Mouse (Mus musculus): ENCODE results near the gene Ccdc90b.
A peak's percentile ranks its signal among the peaks of the same experiment; 100 is the strongest.

Ccdc90b gene

DNA sequence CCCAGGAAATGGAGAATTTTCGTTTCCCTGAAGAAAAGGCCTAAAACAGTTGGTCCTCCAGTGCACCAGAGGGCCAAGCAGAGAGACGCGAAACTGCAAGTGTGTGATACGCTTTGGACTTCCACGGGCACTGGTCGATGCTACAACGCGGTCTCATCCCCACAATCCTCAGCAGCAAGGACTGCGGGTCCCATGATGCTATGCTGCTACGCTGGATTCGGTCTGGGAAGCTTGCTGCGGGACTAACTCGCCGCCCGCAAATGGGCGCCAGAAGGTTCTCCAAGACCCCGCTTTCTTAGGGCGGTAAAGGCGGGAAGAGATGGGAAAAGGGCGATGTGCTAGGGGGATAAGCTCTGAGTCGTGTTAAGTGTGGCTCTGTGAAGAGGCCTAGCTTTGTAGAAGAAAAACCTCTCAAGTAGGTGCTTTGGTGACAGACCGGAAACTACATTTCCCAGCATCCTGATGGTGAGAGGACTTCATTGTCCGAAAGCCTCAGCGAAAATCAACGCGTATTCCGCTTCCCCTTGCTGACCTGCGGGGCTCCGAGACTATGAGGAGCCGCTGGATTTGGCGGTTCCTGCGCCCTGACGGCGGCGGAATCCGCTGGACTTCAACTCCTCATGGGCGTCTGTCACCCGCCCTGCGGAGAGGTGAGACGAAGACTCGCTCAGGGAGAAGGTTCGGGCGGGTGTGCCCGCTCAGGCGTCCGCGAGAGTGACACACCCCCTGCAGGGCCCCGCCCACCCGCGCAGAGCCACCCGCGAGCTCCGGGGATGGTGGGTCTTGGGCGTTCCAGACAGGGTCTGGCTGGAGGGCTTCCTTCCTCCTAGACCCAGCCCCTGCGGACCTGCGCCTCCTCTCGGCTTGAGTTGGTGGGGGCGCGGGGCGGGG is at the start of gene Ccdc90b:
Gene Ccdc90b, plus strand, starts transcription at position 164 of the 891 bp plus-strand sequence.
- DNase-seq = peak; percentile 89 to 93

DNA sequence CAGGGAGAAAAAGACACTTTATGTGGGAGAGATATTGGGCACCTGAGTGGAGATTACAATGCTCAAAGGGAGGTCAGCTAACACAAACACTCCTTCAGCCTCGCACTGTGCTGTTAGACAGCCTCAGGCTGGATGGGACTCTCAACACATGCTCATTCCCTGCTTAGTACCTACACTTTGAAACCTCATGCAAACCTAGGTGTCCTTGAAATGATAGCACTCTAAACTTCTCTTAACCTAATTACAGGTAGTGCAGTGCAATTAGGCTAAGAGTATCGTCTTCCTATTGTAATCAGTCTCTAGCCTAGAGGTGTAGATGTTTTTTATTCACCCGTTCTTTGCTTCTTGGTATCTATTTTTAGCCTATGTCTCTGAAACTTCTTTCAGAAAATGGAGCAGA is 40.6 kb upstream of the Ccdc90b start:
- DNase-seq = no peak

DNA sequence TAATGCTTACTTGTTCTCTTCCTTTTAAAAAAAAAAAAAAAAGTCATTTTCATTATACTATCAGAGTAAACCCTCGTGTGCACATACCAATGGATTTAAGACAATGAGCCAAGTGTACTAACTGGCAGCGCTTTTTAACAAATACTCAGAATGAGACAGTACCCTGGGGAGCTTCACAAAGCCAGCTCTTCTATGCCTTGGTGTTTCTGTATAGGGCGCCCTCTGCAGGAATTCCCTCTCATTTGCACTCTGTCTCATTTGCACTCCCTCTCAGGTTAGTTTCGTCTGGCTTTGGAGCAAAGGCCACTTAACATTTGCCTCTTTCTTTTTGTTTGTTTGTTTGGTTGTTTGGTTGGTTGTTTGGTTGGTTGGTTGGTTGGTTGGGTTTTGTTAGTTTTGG is 40.1 kb upstream of the Ccdc90b start:
- DNase-seq = no peak

DNA sequence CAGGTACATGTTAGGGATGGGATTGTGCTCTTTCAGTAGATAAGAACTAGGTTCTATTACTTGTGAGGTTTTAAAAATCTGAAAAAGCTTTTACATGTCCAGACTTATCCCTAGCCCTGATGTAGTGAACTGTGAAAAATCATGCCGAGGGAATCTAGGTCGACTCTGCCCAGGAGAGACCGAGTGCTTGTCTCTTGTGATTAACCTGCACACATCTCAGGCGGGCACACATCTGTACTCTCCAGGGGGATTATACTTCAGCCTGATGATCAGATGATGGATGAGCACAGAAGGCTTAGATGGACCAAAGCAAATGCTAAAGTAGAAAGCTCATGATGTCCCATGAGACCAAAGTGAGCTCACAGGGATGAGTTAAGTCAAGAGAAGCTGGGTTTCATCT is 31.7 kb upstream of the Ccdc90b start:
- no peak for DNase-seq

GRCm38 (mm10) chr7:92532351-92533036 is 28.5 kb upstream of the Ccdc90b start:
- DNase-seq = no peak

DNA sequence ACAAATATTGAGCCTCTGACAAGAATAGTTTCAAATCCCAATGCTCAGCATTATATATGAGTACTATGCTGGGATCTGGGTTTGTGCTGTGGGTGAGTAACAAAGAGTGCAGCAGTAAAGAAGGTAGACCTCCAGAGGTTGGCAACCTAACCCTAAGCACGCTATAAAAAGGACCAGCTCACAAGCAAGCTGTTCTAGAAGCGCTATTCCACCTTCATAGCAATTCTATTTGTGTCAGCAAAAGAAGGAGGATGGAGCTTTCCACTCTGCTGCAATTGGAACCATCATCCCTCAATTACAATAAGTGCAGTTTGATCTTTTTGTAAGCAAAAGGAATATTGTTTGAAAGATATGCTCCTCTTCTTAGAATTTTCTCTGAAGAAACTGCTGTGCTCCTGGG is 14.2 kb upstream of the Ccdc90b start:
- DNase-seq = no peak

GRCm38 (mm10) chr7:92550248-92550989 is 10.5 kb upstream of the Ccdc90b start:
- DNase-seq = no peak

GRCm38 (mm10) chr7:92550990-92551392 is 10.0 kb upstream of the Ccdc90b start:
- DNase-seq = no peak

- DNase-seq = no peak
These were observed 2.2 kb upstream of the Ccdc90b start for GRCm38 (mm10) chr7:92558744-92559143.

DNA sequence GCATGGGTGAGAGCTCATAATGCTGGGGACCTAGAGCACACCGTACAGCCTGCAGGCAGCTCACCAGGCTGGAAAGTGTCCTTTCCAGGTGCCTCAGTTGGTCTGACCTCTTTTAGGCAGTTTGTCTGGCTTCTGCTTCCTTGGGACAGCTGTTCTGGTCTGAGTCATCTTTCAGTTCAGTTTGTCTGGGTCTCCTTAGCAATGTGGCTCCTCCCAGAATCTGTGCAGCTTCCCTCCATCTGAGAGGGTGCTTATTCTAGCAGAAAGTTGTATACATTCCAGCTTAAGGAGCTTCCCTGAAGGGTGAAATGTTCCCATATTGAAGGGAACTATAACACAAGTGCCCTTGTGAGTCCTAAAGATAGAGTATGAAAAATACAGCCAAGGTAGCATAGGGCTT is 5.8 kb downstream of the Ccdc90b start:
- no peak for DNase-seq

DNA sequence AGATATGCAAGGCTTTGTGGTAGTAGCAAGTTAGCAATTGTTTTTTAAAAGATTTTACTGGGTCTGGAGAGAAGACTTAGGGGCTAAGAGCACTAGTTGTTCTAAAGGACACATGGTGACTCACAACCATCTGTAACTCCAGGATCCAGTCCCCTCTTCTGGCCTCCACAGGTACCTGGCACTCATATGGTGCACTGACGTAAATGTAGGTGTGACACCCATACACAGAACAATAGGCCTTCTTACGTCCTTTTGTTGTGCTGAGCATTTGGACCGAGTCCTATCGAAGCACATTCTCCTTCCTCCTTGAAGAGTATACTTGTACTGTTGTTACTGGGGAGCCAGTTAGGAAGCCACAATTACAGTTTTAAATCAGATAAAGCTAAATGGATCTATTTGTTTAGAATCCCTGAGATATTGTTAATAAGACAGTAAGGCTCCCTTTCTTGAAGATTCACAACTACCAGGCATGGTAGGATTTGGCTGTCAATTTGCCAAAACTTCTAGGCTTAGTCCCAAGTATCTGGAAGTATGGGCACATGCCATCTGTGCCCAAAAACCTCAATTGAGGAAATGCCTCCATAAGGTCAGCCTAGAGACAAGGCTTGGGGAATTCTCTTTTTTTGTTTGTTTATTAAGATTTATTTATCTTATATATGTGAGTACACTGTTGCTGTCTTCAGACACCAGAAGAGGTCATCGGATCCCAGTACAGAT is 19.7 kb downstream of the Ccdc90b start:
- DNase-seq = no peak

GRCm38 (mm10) chr7:92583567-92583966 is 22.6 kb downstream of the Ccdc90b start:
- DNase-seq = no peak

DNA sequence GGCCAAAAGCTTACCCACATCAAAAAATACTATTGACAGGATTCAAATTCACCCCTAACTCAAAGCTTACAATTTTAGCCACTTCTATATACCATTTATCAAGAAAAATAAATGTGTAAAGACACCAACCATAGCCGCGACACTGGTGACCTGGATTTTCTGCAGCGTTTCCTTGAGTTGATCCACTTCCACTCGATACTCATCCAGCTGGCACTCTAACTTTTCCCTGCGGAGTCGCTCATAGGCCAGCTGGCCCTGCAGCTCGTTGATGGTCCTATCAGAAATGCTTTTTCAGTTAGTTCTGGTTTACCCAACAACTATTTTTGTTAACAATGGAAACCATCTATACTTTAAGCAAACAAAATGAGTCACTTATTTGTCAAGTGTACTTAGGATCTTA is 29.0 kb downstream of the Ccdc90b start:
- DNase-seq = no peak

DNA sequence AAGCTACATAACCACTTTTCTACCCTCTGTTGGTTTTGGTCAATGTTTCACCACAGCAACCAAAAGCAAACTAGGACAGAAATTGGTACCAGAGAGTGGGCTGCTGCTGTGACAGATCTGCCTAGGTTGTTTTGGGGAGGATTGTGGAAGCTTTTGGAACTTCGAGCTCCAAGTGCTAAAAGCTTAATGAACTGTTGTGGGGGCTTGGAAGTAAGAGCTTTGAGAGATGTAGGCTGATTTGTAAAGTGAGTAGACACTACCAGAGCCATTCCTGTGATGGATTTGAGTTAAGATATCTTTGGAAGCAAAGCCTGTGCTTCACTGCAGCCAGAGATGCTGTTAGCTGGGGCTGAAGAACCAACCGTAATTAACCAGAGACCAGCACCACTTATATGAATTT is 29.9 kb downstream of the Ccdc90b start:
- no peak for DNase-seq

DNA sequence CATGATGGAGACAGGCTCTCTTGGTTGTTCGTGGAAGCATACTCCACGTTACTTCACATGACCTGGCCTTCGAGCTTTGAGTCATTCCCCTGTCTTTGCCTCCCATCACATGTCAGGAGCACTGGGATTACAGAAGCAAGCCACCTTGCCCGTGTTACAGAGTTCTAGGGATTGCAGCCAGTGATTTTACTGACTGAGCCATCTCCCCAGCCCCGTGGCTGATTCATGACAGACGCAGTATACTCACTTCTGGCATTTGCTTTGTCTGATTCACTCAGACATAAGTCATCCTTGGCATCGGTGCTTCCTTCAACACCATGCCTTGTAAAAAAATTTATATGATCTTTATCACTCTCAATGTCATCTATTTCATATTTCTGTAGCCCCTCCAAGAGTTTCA is 44.0 kb downstream of the Ccdc90b start:
- DNase-seq = no peak

- no peak for DNase-seq
These were observed 49.9 kb downstream of the Ccdc90b start for GRCm38 (mm10) chr7:92610830-92611229.

DNA sequence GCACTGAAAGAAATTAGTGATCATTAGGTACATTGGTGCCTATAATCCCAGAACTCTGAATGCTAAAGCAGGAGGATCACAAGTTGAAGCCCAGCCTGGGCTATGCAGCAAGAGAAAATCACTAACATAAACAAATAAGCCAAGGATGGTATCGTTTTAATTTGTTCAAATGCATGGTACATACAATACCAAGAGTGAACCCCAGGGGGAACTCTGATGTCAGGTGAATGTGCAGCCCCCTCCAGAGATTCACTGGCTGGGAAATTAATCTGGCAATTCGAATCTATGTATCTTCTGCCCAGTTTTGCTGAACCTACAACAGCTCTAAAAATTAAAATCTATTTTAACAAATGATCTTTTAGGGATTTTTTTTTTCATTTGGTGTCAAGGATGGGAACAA is 63.5 kb downstream of the Ccdc90b start:
- no peak for DNase-seq

- peak in 1 of 2 experiments; percentile 27 for DNase-seq
These were observed 69.2 kb downstream of the Ccdc90b start for GRCm38 (mm10) chr7:92630167-92630566.

Data from lung, postnatal 4 days (tissue).